In genomic region chr6:47354515-47354914, GRCm38 (mm10) we compare ENCODE assay signal across 23 mouse cellular contexts.
A peak's percentile ranks its signal among the peaks of the same experiment; 100 is the strongest.
DNase-seq lines count a peak whose midpoint lies in the region; ATAC-seq and TF ChIP-seq lines count a peak whose summit lies in the region.
"Had no signal": no experiment of that assay in that cellular context is flagged by ENCODE, and none has a peak within 500 bp of the region (broad histone marks: within the 10 kb centered on the region; RNA-seq: fewer than 3 reads in every experiment).

No protein-coding gene starts in this region.

- H3K9ac ChIP-seq in intestine, embryonic 15.5 days: no peak overlapping the region
- no peak overlapping the region for H3K9ac ChIP-seq in intestine, postnatal 0 days (ENCODE audit: low read depth, low read length)
- H3K9ac ChIP-seq in stomach, postnatal 0 days (ENCODE audit: low read length): no peak overlapping the region
- no peak overlapping the region for H3K9ac ChIP-seq in forebrain, embryonic 12.5 days
- H3K9ac ChIP-seq: embryonic facial prominence, embryonic 12.5 days had no signal

- ATAC-seq in intestine, embryonic 15.5 days: 0 out of 2 replicates have a peak, but pooled peaks have one; percentile 39
- ATAC-seq in intestine, postnatal 0 days: peak; percentile 92
- ATAC-seq in stomach, postnatal 0 days (ENCODE audit: low FRiP score, low TSS enrichment): 0 out of 2 replicates have a peak, but pooled peaks have one; percentile 63
- no peak for ATAC-seq in forebrain, embryonic 12.5 days (ENCODE audit: low FRiP score)
- ATAC-seq: activated CD4-positive, CD25-positive, alpha-beta regulatory T cell, adult 4 months; CD4-positive, CD25-positive, alpha-beta regulatory T cell, adult 4 months; forebrain, embryonic 14.5 days; forebrain, embryonic 16.5 days; Patski had no signal

- no peaks in the 10 kb centered on the region for H3K9me3 ChIP-seq in intestine, embryonic 15.5 days
- no peaks in the 10 kb centered on the region for H3K9me3 ChIP-seq in intestine, postnatal 0 days (ENCODE audit: control insufficient read depth)
- no peaks in the 10 kb centered on the region for H3K9me3 ChIP-seq in stomach, postnatal 0 days (ENCODE audit: control insufficient read depth, low read length)
- no peaks in the 10 kb centered on the region for H3K9me3 ChIP-seq in forebrain, embryonic 12.5 days
- H3K9me3 ChIP-seq: embryonic facial prominence, embryonic 10.5 days; embryonic facial prominence, embryonic 12.5 days; G1E had no signal

- no peaks in the 10 kb centered on the region for H3K36me3 ChIP-seq in intestine, embryonic 15.5 days
- H3K36me3 ChIP-seq in intestine, postnatal 0 days (ENCODE audit: control insufficient read depth, insufficient read depth): no peaks in the 10 kb centered on the region
- no peaks in the 10 kb centered on the region for H3K36me3 ChIP-seq in stomach, postnatal 0 days (ENCODE audit: control insufficient read depth, insufficient read depth, low read length)
- no peaks in the 10 kb centered on the region for H3K36me3 ChIP-seq in forebrain, embryonic 12.5 days (replicated peaks)
- H3K36me3 ChIP-seq: embryonic facial prominence, embryonic 10.5 days; embryonic facial prominence, embryonic 12.5 days; G1E had no signal

- 86% methylated on average over 2 of the region's 2 CpGs for WGBS in intestine, embryonic 15.5 days
- WGBS in intestine, postnatal 0 days: 75% methylated on average over 2 of the region's 2 CpGs
- WGBS in stomach, postnatal 0 days: 95% methylated on average over 2 of the region's 2 CpGs
- 91% methylated on average over 2 of the region's 2 CpGs for WGBS in forebrain, embryonic 12.5 days

- no peaks in the 10 kb centered on the region for H3K4me1 ChIP-seq in intestine, embryonic 15.5 days (replicated peaks)
- no peaks in the 10 kb centered on the region for H3K4me1 ChIP-seq in intestine, postnatal 0 days (replicated peaks; ENCODE audit: control insufficient read depth, insufficient read depth, low read length)
- H3K4me1 ChIP-seq in stomach, postnatal 0 days (replicated peaks; ENCODE audit: control insufficient read depth, insufficient read depth): no peaks in the 10 kb centered on the region
- no peaks in the 10 kb centered on the region for H3K4me1 ChIP-seq in forebrain, embryonic 12.5 days
- H3K4me1 ChIP-seq: embryonic facial prominence, embryonic 12.5 days had no signal

- TF ChIP-seq EP300 in stomach, postnatal 0 days (optimal IDR thresholded peaks at IDR 0.05): no peak

- H3K4me3 ChIP-seq in intestine, embryonic 15.5 days (replicated peaks): no peak overlapping the region
- H3K4me3 ChIP-seq in intestine, postnatal 0 days (ENCODE audit: low read depth, low read length): no peak overlapping the region
- no peak overlapping the region for H3K4me3 ChIP-seq in stomach, postnatal 0 days (ENCODE audit: low read depth, low read length)
- no peak overlapping the region for H3K4me3 ChIP-seq in forebrain, embryonic 12.5 days (replicated peaks)
- H3K4me3 ChIP-seq: embryonic facial prominence, embryonic 10.5 days; embryonic facial prominence, embryonic 12.5 days had no signal

- no peak overlapping the region for H3K27ac ChIP-seq in intestine, embryonic 15.5 days
- H3K27ac ChIP-seq in intestine, postnatal 0 days (ENCODE audit: low read depth, low read length): peak overlapping the region; percentile 75
- no peak overlapping the region for H3K27ac ChIP-seq in stomach, postnatal 0 days (replicated peaks)
- no peak overlapping the region for H3K27ac ChIP-seq in forebrain, embryonic 12.5 days
- H3K27ac ChIP-seq: embryonic facial prominence, embryonic 10.5 days; embryonic facial prominence, embryonic 12.5 days had no signal

- H3K4me2 ChIP-seq in intestine, embryonic 15.5 days (replicated peaks): no peak overlapping the region
- no peak overlapping the region for H3K4me2 ChIP-seq in intestine, postnatal 0 days (replicated peaks; ENCODE audit: low read depth)
- no peak overlapping the region for H3K4me2 ChIP-seq in stomach, postnatal 0 days (replicated peaks; ENCODE audit: low read depth)
- no peak overlapping the region for H3K4me2 ChIP-seq in forebrain, embryonic 12.5 days
- H3K4me2 ChIP-seq: embryonic facial prominence, embryonic 12.5 days had no signal

- H3K27me3 ChIP-seq in intestine, embryonic 15.5 days (replicated peaks): no peaks in the 10 kb centered on the region
- H3K27me3 ChIP-seq in intestine, postnatal 0 days (replicated peaks; ENCODE audit: control insufficient read depth, insufficient read depth, low read length): no peaks in the 10 kb centered on the region
- no peaks in the 10 kb centered on the region for H3K27me3 ChIP-seq in stomach, postnatal 0 days (ENCODE audit: control insufficient read depth, insufficient read depth, low read length)
- H3K27me3 ChIP-seq in forebrain, embryonic 12.5 days: no peaks in the 10 kb centered on the region
- H3K27me3 ChIP-seq: CH12.LX; embryonic facial prominence, embryonic 12.5 days had no signal

- no peak for TF ChIP-seq CTCF in intestine, postnatal 0 days (IDR thresholded peaks at IDR 0.05; ENCODE audit: low read depth)
- no peak for TF ChIP-seq CTCF in stomach, postnatal 0 days (IDR thresholded peaks at IDR 0.05; ENCODE audit: low read depth)

- no peak for DNase-seq in stomach, postnatal 0 days (ENCODE audit: low spot score)
- no peak for DNase-seq in thymus, postnatal 14 days
- DNase-seq: adrenal gland, adult 2 months; adrenal gland, postnatal 10 days; adrenal gland, postnatal 25 days; B cell, adult 2 months; cerebellum, adult 11 months; cerebellum, adult 18-20 months; cerebellum, adult 9-10 months; cerebellum, postnatal 10 days; cerebellum, postnatal 25 days had no signal
